Mouse (Mus musculus): ENCODE measurements around the gene Plpp1. TPM values are rescaled to one million over a fixed set of nuclear protein-coding genes. Genes with fewer than 3 reads are reported as not detected.

Plpp1 gene
- polyA plus RNA-seq, 1 experiment from 2014 or later, result 62.3 TPM

DNA sequence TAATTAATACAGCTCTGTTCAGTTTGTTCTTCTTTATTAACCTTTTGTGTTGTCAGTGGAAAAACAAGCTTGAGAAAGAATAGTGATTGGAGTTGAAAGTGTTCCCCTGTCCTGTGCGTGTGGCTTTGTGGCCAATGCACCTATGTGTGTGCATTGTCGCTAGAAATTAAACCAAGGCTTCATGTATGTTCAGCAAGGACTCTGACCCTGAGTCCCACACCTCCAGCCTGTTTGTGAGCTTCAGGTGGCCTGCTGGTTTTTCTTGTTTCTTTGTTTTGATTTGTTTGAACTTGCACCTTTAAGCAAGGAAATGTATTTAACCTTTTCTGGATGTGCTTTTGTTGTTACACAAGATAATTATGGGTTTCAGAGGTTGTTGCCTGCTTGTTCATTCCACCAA is 29.0 kb downstream of the Plpp1 start:
- no peak overlapping the region for H3K4me3 ChIP-seq
- H3K27ac ChIP-seq, result no peak overlapping the region
- no peaks in the 10 kb centered on the region for H3K9me3 ChIP-seq
- 85% methylated on average over 2 of the region's 2 CpGs for WGBS
- ATAC-seq (replicated peaks), result no peak
- H3K4me2 ChIP-seq, result no peak overlapping the region
- peaks cover 3% of the 10 kb centered on the region; the same call in 1 of the 2 replicates for H3K4me1 ChIP-seq
- H3K9ac ChIP-seq, result no peak overlapping the region
- no peaks in the 10 kb centered on the region for H3K27me3 ChIP-seq (replicated peaks)
- H3K36me3 ChIP-seq (replicated peaks), result no peaks in the 10 kb centered on the region

GRCm38 (mm10) chr13:112832589-112832988 is 32.0 kb downstream of the Plpp1 start:
- Histone ChIP-seq H3K9ac (no peak overlapping the region), H3K9me3 (no peaks in the 10 kb centered on the region), H3K27me3 (replicated peaks) (no peaks in the 10 kb centered on the region), H3K4me1 (peaks cover 6% of the 10 kb centered on the region; the same call in 1 of the 2 replicates), H3K4me3 (no peak overlapping the region), H3K36me3 (replicated peaks) (no peaks in the 10 kb centered on the region), H3K27ac (no peak overlapping the region), H3K4me2 (no peak overlapping the region)
- 55% methylated on average over 2 of the region's 2 CpGs for WGBS
- ATAC-seq (replicated peaks), result no peak

DNA sequence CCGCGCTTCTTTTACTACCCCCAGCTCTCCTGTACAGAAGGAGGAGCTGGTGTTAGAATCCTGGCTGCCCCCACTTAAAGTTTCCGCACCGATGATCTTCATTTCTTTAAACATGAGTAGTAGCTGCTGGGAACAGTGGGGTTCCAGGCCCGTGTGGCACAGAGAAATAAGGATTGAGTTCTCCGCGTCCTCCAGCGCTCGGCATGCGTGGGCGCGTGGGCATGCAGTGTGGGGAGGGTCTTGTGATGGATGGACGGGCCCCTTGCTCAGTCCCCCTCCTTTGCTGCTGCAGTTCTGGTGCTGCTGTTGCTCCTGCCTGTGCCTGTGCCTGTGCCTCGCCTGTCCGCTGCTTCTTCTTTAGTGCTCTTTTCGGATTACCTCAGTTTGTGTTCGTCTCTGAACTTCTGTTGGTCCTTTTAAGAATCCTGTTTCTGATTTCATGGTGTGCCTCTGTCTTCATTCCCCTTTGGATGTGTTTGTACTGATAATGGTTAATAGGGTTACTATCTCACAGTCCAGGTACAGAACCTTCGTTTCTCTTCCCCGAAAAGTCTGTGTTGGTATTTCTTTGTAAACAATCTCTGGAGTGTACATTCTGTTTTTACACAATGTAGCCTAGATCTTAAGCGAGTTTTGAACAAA is 32.8 kb downstream of the Plpp1 start:
- Histone ChIP-seq H3K4me3 (no peak overlapping the region), H3K27ac (no peak overlapping the region), H3K4me1 (peaks cover 6% of the 10 kb centered on the region; the same call in 1 of the 2 replicates), H3K27me3 (replicated peaks) (no peaks in the 10 kb centered on the region), H3K9ac (no peak overlapping the region), H3K36me3 (replicated peaks) (no peaks in the 10 kb centered on the region), H3K4me2 (0 out of 2 replicates have a peak overlapping the region, but pooled peaks have one; percentile 6), H3K9me3 (no peaks in the 10 kb centered on the region)
- WGBS, result 51% methylated on average over 20 of the region's 20 CpGs
- ATAC-seq (replicated peaks), result peak; percentile 74; the same call in 1 of the 2 replicates

GRCm38 (mm10) chr13:112833895-112834263 is 33.3 kb downstream of the Plpp1 start:
- Histone ChIP-seq H3K27me3 (replicated peaks) (no peaks in the 10 kb centered on the region), H3K9ac (no peak overlapping the region), H3K9me3 (no peaks in the 10 kb centered on the region), H3K4me1 (peaks cover 6% of the 10 kb centered on the region; the same call in 1 of the 2 replicates), H3K4me3 (no peak overlapping the region), H3K4me2 (no peak overlapping the region), H3K36me3 (replicated peaks) (no peaks in the 10 kb centered on the region), H3K27ac (no peak overlapping the region)
- 70% methylated on average over 3 of the region's 3 CpGs for WGBS
- no peak; the same call in 1 of the 2 replicates for ATAC-seq (replicated peaks)

- Histone ChIP-seq H3K9ac (no peak overlapping the region), H3K4me1 (peaks cover 6% of the 10 kb centered on the region; the same call in 1 of the 2 replicates), H3K4me2 (no peak overlapping the region; the same call in 1 of the 2 replicates), H3K4me3 (no peak overlapping the region), H3K27me3 (replicated peaks) (no peaks in the 10 kb centered on the region), H3K9me3 (no peaks in the 10 kb centered on the region), H3K36me3 (replicated peaks) (no peaks in the 10 kb centered on the region), H3K27ac (no peak overlapping the region)
- WGBS, result 29% methylated on average over 12 of the region's 12 CpGs
- ATAC-seq (replicated peaks), result peak; percentile 62; the same call in 1 of the 2 replicates
Observed at GRCm38 (mm10) chr13:112835113-112835512, 34.5 kb downstream of the Plpp1 start.

GRCm38 (mm10) chr13:112836951-112837350 is 36.4 kb downstream of the Plpp1 start:
- Histone ChIP-seq H3K4me3 (no peak overlapping the region), H3K27ac (no peak overlapping the region), H3K27me3 (replicated peaks) (no peaks in the 10 kb centered on the region), H3K9me3 (no peaks in the 10 kb centered on the region), H3K9ac (no peak overlapping the region), H3K4me1 (peaks cover 6% of the 10 kb centered on the region; the same call in 1 of the 2 replicates), H3K36me3 (replicated peaks) (no peaks in the 10 kb centered on the region), H3K4me2 (no peak overlapping the region)
- no peak for ATAC-seq (replicated peaks)
- WGBS, result 68% methylated on average over 2 of the region's 2 CpGs

- Histone ChIP-seq H3K4me3 (no peak overlapping the region), H3K27me3 (replicated peaks) (no peaks in the 10 kb centered on the region), H3K4me2 (no peak overlapping the region), H3K9ac (no peak overlapping the region), H3K36me3 (replicated peaks) (no peaks in the 10 kb centered on the region), H3K4me1 (peaks cover 6% of the 10 kb centered on the region; the same call in 1 of the 2 replicates), H3K9me3 (no peaks in the 10 kb centered on the region), H3K27ac (no peak overlapping the region)
- WGBS, result 81% methylated on average over 9 of the region's 9 CpGs
- no peak for ATAC-seq (replicated peaks)
Observed at GRCm38 (mm10) chr13:112837621-112838155, 37.1 kb downstream of the Plpp1 start.

DNA sequence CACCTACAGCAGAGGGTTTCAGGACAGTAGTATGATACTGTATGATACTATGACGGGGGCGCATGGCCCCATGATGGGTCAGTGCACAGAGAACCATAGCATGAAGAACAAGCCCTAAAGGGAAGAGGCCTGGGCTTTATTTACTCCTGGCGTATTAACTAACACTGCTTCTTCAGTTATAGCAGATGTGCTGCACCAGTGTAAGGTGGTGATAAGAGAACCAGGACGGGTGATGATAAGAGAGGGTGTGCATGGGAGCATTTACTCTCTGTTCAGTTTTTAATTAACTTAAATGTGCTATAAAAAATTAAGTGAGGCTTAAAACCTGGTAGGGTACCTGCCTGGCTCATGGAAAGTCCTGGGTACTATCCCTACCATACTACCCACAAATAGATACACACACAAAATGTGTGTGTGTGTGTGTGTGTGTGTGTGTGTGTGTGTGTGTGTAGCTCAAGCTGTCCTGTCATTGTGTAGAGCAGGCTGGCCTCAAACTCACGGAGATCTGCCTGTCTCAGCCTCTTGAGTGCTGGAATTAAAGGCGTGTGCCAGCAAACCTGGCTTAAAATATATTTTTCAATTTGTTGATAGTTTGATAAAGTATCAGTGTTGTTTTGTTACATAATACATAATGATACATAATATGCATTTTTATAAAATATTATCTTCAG is 38.1 kb downstream of the Plpp1 start:
- Histone ChIP-seq H3K27ac (no peak overlapping the region), H3K4me1 (peaks cover 5% of the 10 kb centered on the region; the same call in 1 of the 2 replicates), H3K4me2 (no peak overlapping the region), H3K27me3 (replicated peaks) (no peaks in the 10 kb centered on the region), H3K9ac (no peak overlapping the region), H3K4me3 (no peak overlapping the region), H3K9me3 (no peaks in the 10 kb centered on the region), H3K36me3 (replicated peaks) (no peaks in the 10 kb centered on the region)
- 93% methylated on average over 6 of the region's 6 CpGs for WGBS
- no peak for ATAC-seq (replicated peaks)

DNA sequence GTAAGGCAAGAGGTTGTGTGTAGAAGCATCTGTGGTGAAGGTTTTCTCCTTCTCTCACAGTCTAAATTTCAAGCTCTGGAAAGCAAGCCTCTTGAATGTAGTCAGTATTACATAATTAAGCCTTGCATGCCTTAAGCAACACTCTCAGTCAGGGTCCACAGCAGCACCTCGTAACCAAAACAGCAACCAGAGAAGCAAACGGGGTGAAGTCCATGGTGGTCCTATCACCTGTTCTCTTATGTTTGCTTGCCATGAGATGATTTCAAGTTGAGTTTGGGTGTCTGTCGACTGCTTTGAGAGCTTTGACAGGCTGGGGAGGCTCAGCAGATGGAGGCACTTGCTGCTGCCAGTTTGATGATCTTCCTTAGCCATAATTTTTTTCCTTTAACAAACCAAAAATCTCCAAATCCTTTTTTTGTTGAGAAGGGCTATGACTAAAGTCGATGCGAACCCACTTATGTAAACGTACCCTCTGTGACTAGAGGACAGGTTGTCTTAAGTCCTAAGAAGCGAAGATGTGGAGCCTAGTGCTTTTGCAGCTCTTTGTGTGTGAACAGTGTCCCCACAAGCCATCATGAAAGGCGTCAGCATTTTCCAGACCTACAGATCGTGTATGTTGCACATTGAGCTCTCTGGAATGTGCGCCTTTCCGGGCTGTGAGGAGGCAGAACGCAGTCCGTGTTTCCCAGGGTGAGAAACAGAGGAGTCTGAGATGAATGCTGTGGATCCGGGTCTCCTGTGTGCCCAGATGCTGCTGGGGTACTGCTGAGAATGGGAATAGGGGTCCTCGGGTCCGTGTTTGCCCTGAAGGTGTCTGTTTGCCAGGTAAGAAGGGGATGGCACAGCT is 39.9 kb downstream of the Plpp1 start:
- H3K27ac ChIP-seq, result no peak overlapping the region
- WGBS, result 93% methylated on average over 16 of the region's 16 CpGs
- no peak overlapping the region for H3K4me3 ChIP-seq
- H3K36me3 ChIP-seq (replicated peaks), result 0 out of 2 replicates have a peak, but pooled peaks cover 3% of the 10 kb centered on the region
- no peak overlapping the region for H3K4me2 ChIP-seq
- ATAC-seq (replicated peaks), result no peak
- H3K9me3 ChIP-seq, result no peaks in the 10 kb centered on the region
- no peak overlapping the region for H3K9ac ChIP-seq
- H3K4me1 ChIP-seq, result no peaks in the 10 kb centered on the region
- H3K27me3 ChIP-seq (replicated peaks), result no peaks in the 10 kb centered on the region

- Histone ChIP-seq H3K9ac (no peak overlapping the region), H3K27ac (no peak overlapping the region), H3K36me3 (replicated peaks) (0 out of 2 replicates have a peak, but pooled peaks cover 3% of the 10 kb centered on the region), H3K27me3 (replicated peaks) (no peaks in the 10 kb centered on the region), H3K4me2 (no peak overlapping the region), H3K4me3 (no peak overlapping the region), H3K9me3 (no peaks in the 10 kb centered on the region), H3K4me1 (no peaks in the 10 kb centered on the region)
- 98% methylated on average over 3 of the region's 3 CpGs for WGBS
- no peak for ATAC-seq (replicated peaks)
Observed at GRCm38 (mm10) chr13:112845931-112846330, 45.3 kb downstream of the Plpp1 start.

GRCm38 (mm10) chr13:112853710-112854316 is 53.2 kb downstream of the Plpp1 start:
- no peak for ATAC-seq (replicated peaks)
- Histone ChIP-seq H3K27ac (no peak overlapping the region), H3K9ac (no peak overlapping the region), H3K27me3 (replicated peaks) (no peaks in the 10 kb centered on the region), H3K36me3 (replicated peaks) (0 out of 2 replicates have a peak, but pooled peaks cover 2% of the 10 kb centered on the region), H3K9me3 (no peaks in the 10 kb centered on the region), H3K4me2 (no peak overlapping the region), H3K4me1 (no peaks in the 10 kb centered on the region), H3K4me3 (no peak overlapping the region)
- 38% methylated on average over 17 of the region's 17 CpGs for WGBS
